Mouse (Mus musculus): ENCODE measurements at regions not wholly inside any gene's neighbourhood (a gene's known extent, or its start where the extent isn't known, plus 50 kb on each side); places are given as distances from the start of the nearest gene placed in this dataset.

- TF ChIP-seq CTCF (IDR thresholded peaks at IDR 0.05; ENCODE audit: extremely low read depth, insufficient read depth, low read length) (no peak), POLR2A (IDR thresholded peaks at IDR 0.05; ENCODE audit: extremely low read depth, insufficient read depth, low read length) (no peak)
Measured at GRCm38 (mm10) chr17:83074893-83075292, 140.2 kb upstream of the Pkdcc start.

Measured in cortical plate, adult 2 months (tissue).